Mouse (Mus musculus) spleen, adult 2 months (tissue): ENCODE measurements around the gene Tanc1.

Experiments
- CTCF ChIP-seq: fragments of 200-500 bp; IDR thresholded peaks from 2 replicates; pipeline ENCODE4 v1.5.1; 2011; ENCODE audit warnings: mild to moderate bottlenecking, inconsistent platforms; ENCODE audit not compliant: insufficient read depth, insufficient read length, insufficient replicate concordance; ENCODE audit errors: extremely low read depth
- POLR2A ChIP-seq: fragments of 200-500 bp; IDR thresholded peaks from 2 replicates; pipeline ENCODE4 v1.6.1; 2011; ENCODE audit warnings: low read depth, low read length, inconsistent platforms

DNA sequence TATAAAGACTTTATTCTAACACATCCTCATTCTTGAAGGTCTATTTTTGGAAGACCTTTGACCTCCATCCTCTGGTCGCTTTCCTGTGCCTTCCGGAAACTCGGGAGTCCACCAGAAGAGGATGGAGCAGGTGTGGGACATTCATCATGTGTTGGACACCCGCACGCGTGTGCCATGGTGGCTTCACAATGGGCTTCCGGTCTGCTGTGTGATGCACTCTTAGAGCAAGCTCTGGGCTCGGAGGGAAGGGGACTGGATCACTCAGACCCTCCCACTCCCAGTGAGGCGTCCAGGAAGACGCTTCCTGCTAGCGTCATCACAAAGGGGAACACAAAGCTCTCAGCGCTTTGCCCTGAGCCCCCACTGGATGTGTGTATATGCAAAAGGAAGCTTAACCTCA is 95.0 kb downstream of the Tanc1 start:
- TF ChIP-seq POLR2A, result no peak
- no peak for TF ChIP-seq CTCF
